Mouse (Mus musculus) hindbrain, embryonic 12.5 days (tissue): Measurements from ENCODE around the gene Fkbp2. TPM values are rescaled to one million over a fixed set of nuclear protein-coding genes. Genes with fewer than 3 reads are reported as not detected.
"Not testable (repeated sequence)": the region's sequence is repeated elsewhere in the genome, so short reads cannot be mapped to it uniquely, and the experiment has no call there.

Experiments used
- ATAC-seq: fragments of 200-750 bp; cut with Nextera tagmentation; 2 replicates; pipeline ENCODE4 v1.8.0; 2017; ENCODE audit warnings: moderate TSS enrichment; ENCODE audit not compliant: low FRiP score
- H3K27ac ChIP-seq: fragments of 300-500 bp; sonication (generic); 2 replicates; pipeline ENCODE4 v1.5.1; 2016; ENCODE audit warnings: mild to moderate bottlenecking
- H3K27me3 ChIP-seq: fragments of 300-500 bp; sonication (generic); 2 replicates; pipeline ENCODE4 v1.6.1; 2016; ENCODE audit warnings: mild to moderate bottlenecking
- H3K36me3 ChIP-seq: fragments of 300-500 bp; sonication (generic); 2 replicates; pipeline ENCODE4 v1.6.1; 2016; ENCODE audit warnings: mild to moderate bottlenecking
- H3K4me1 ChIP-seq: fragments of 300-500 bp; sonication (generic); 2 replicates; pipeline ENCODE4 v1.6.1; 2016
- H3K4me2 ChIP-seq: fragments of 300-500 bp; sonication (generic); replicated peaks from 2 replicates; pipeline ENCODE4 v1.6.1; 2016; ENCODE audit warnings: mild to moderate bottlenecking
- H3K4me3 ChIP-seq: fragments of 300-500 bp; sonication (generic); 2 replicates; pipeline ENCODE4 v1.5.1; 2016; ENCODE audit warnings: mild to moderate bottlenecking
- H3K9ac ChIP-seq: fragments of 300-500 bp; sonication (generic); 2 replicates; pipeline ENCODE4 v1.6.1; 2016; ENCODE audit warnings: mild to moderate bottlenecking, moderate library complexity
- H3K9me3 ChIP-seq: fragments of 300-500 bp; sonication (generic); replicated peaks from 2 replicates; pipeline ENCODE4 v1.6.1; 2016; ENCODE audit warnings: mild to moderate bottlenecking
- WGBS: fragments of 180-500 bp; shearing (Covaris S2); methylation state at CpG from one replicate; pipeline ENCODE4 v1.1.7; 2016; 5-methylcytosine and 5-hydroxymethylcytosine counted together
- polyA plus RNA-seq: library from polyadenylated mRNA; unstranded; fragments of >200 nt; fragmentation: Nextera tagmentation; extraction: Ambion mirVana; gene quantifications from 2 replicates; pipeline ENCODE4 v1.2.1, GENCODE M21; 2016

The Fkbp2 gene
- polyA plus RNA-seq, 1 experiment from 2014 or later: 82.5 TPM

- Histone ChIP-seq H3K36me3 (peaks cover 25% of the 10 kb centered on the region), H3K9ac (peak overlapping the region; percentile 18; the same call in 1 of the 2 replicates), H3K27me3 (no peaks in the 10 kb centered on the region), H3K4me2 (no peak overlapping the region), H3K9me3 (no peaks in the 10 kb centered on the region), H3K4me1 (peaks cover 35% of the 10 kb centered on the region), H3K4me3 (no peak overlapping the region), H3K27ac (no peak overlapping the region)
- 88% methylated on average over 9 of the region's 9 CpGs for WGBS
- no peak for ATAC-seq
Measured at GRCm38 (mm10) chr19:6997721-6998290, 17.5 kb upstream of the Fkbp2 start.

- Histone ChIP-seq H3K27me3 (no peaks in the 10 kb centered on the region), H3K9me3 (no peaks in the 10 kb centered on the region), H3K4me2 (peak within 1 kb of the TSS; percentile 80), H3K27ac (peak within 1 kb of the TSS; percentile 79), H3K4me3 (peak within 1 kb of the TSS; percentile 54), H3K9ac (peak within 1 kb of the TSS; percentile 71), H3K36me3 (peaks cover 25% of the 10 kb centered on the region), H3K4me1 (peaks cover 42% of the 10 kb centered on the region)
- peak; percentile 73 for ATAC-seq
- WGBS: 1% methylated on average over 24 of the region's 24 CpGs
Measured at GRCm38 (mm10) chr19:6996006-6996405, 15.7 kb upstream of the Fkbp2 start, which contains the start of the genes Nudt22 and Trpt1. Nudt22 (minus strand) TSS chr19:6996117. Trpt1 (plus strand) TSS chr19:6996131.

GRCm38 (mm10) chr19:6995255-6995991 lies 15.1 kb upstream of the Fkbp2 start:
- Histone ChIP-seq H3K4me3 (peak overlapping the region; percentile 54), H3K36me3 (peaks cover 24% of the 10 kb centered on the region), H3K9me3 (no peaks in the 10 kb centered on the region), H3K4me1 (peaks cover 42% of the 10 kb centered on the region), H3K9ac (peak overlapping the region; percentile 71), H3K4me2 (peak overlapping the region; percentile 80), H3K27me3 (no peaks in the 10 kb centered on the region), H3K27ac (no peak overlapping the region)
- ATAC-seq: no peak
- 52% methylated on average over 21 of the region's 21 CpGs for WGBS

- Histone ChIP-seq H3K27ac (no peak overlapping the region), H3K4me1 (peaks cover 42% of the 10 kb centered on the region), H3K27me3 (no peaks in the 10 kb centered on the region), H3K9me3 (no peaks in the 10 kb centered on the region), H3K9ac (peak overlapping the region; percentile 71; the same call in 1 of the 2 replicates), H3K4me3 (no peak overlapping the region), H3K4me2 (peak overlapping the region; percentile 80; the same call in 1 of the 2 replicates), H3K36me3 (peaks cover 15% of the 10 kb centered on the region)
- no peak for ATAC-seq
- 86% methylated on average over 8 of the region's 8 CpGs for WGBS
Measured at GRCm38 (mm10) chr19:6994489-6994888, 14.2 kb upstream of the Fkbp2 start.

- Histone ChIP-seq H3K27ac (no peak overlapping the region), H3K4me1 (peaks cover 42% of the 10 kb centered on the region), H3K9ac (no peak overlapping the region), H3K36me3 (peaks cover 10% of the 10 kb centered on the region), H3K9me3 (no peaks in the 10 kb centered on the region), H3K4me3 (no peak overlapping the region), H3K27me3 (no peaks in the 10 kb centered on the region), H3K4me2 (no peak overlapping the region)
- 87% methylated on average over 8 of the region's 8 CpGs for WGBS
- ATAC-seq: no peak
Measured at GRCm38 (mm10) chr19:6994002-6994401, 13.7 kb upstream of the Fkbp2 start.

- H3K4me2 ChIP-seq: peak overlapping the region; percentile 88
Measured at GRCm38 (mm10) chr19:6993011-6993770, 12.9 kb upstream of the Fkbp2 start.

GRCm38 (mm10) chr19:6992011-6992858 lies 11.9 kb upstream of the Fkbp2 start, which contains the start of gene Dnajc4:
Dnajc4 (minus strand) TSS chr19:6992572.
- Histone ChIP-seq H3K4me2 (peak within 1 kb of the TSS; percentile 88), H3K9ac (peak within 1 kb of the TSS; percentile 68), H3K27me3 (no peaks in the 10 kb centered on the region), H3K27ac (peak within 1 kb of the TSS; percentile 53; the same call in 1 of the 2 replicates), H3K36me3 (no peaks in the 10 kb centered on the region), H3K4me3 (peak within 1 kb of the TSS; percentile 51), H3K4me1 (peaks cover 50% of the 10 kb centered on the region), H3K9me3 (no peaks in the 10 kb centered on the region)
- 3% methylated on average over 37 of the region's 37 CpGs for WGBS
- peak; percentile 92 for ATAC-seq

More at GRCm38 (mm10) chr19:6993011-6993770, 12.9 kb upstream of the Fkbp2 start:
- ATAC-seq: no peak; the same call in 1 of the 2 replicates
- Histone ChIP-seq H3K9me3 (no peaks in the 10 kb centered on the region), H3K27ac (peak overlapping the region; percentile 53; the same call in 1 of the 2 replicates), H3K9ac (peak overlapping the region; percentile 57), H3K36me3 (peaks cover 2% of the 10 kb centered on the region; the same call in 1 of the 2 replicates), H3K27me3 (no peaks in the 10 kb centered on the region), H3K4me3 (peak overlapping the region; percentile 51), H3K4me1 (peaks cover 43% of the 10 kb centered on the region)
- 64% methylated on average over 14 of the region's 14 CpGs for WGBS

- peaks cover 50% of the 10 kb centered on the region for H3K4me1 ChIP-seq
- H3K4me2 ChIP-seq, H3K27me3 ChIP-seq, ATAC-seq, H3K9me3 ChIP-seq, H3K9ac ChIP-seq, H3K36me3 ChIP-seq, H3K4me3 ChIP-seq, H3K27ac ChIP-seq: not testable (repeated sequence)
- 89% methylated on average over 6 of the region's 6 CpGs for WGBS
Measured at GRCm38 (mm10) chr19:6991166-6991565, 10.9 kb upstream of the Fkbp2 start.

GRCm38 (mm10) chr19:6990712-6991111 lies 10.4 kb upstream of the Fkbp2 start:
- no peak for ATAC-seq
- Histone ChIP-seq H3K4me3 (no peak overlapping the region), H3K4me2 (no peak overlapping the region)

GRCm38 (mm10) chr19:6989251-6989650 lies 8.9 kb upstream of the Fkbp2 start:
- H3K27me3 ChIP-seq: no peaks in the 10 kb centered on the region
- peaks cover 5% of the 10 kb centered on the region; the same call in 1 of the 2 replicates for H3K36me3 ChIP-seq
- H3K27ac ChIP-seq: no peak overlapping the region
- peaks cover 37% of the 10 kb centered on the region for H3K4me1 ChIP-seq
- H3K4me3 ChIP-seq: no peak overlapping the region
- no peak for ATAC-seq
- H3K9me3 ChIP-seq: no peaks in the 10 kb centered on the region
- no peak overlapping the region for H3K4me2 ChIP-seq
- no peak overlapping the region for H3K9ac ChIP-seq
- 83% methylated on average over 8 of the region's 8 CpGs for WGBS

More at GRCm38 (mm10) chr19:6990712-6991111, 10.4 kb upstream of the Fkbp2 start:
- H3K9me3 ChIP-seq: no peaks in the 10 kb centered on the region
- H3K4me1 ChIP-seq: peaks cover 51% of the 10 kb centered on the region
- H3K27ac ChIP-seq: no peak overlapping the region
- H3K9ac ChIP-seq: no peak overlapping the region
- no peaks in the 10 kb centered on the region for H3K36me3 ChIP-seq
- 93% methylated on average over 6 of the region's 6 CpGs for WGBS
- no peaks in the 10 kb centered on the region for H3K27me3 ChIP-seq

- H3K9me3 ChIP-seq: no peaks in the 10 kb centered on the region
- peak overlapping the region; percentile 88 for H3K4me3 ChIP-seq
- peak overlapping the region; percentile 98 for H3K9ac ChIP-seq
- peaks cover 7% of the 10 kb centered on the region; the same call in 1 of the 2 replicates for H3K36me3 ChIP-seq
- peak overlapping the region; percentile 94 for H3K4me2 ChIP-seq
- ATAC-seq: no peak
- no peaks in the 10 kb centered on the region for H3K27me3 ChIP-seq
- 9% methylated on average over 8 of the region's 8 CpGs for WGBS
- H3K4me1 ChIP-seq: peaks cover 29% of the 10 kb centered on the region
- peak overlapping the region; percentile 76 for H3K27ac ChIP-seq
Measured at GRCm38 (mm10) chr19:6987904-6988285, 7.6 kb upstream of the Fkbp2 start.
